Mouse (Mus musculus): Measurements from ENCODE around the gene Rpl34. TPM values are rescaled to one million over a fixed set of nuclear protein-coding genes. Genes with fewer than 3 reads are reported as not detected.

Rpl34 gene
- polyA plus RNA-seq, 1 experiment, result 1,334 TPM

DNA sequence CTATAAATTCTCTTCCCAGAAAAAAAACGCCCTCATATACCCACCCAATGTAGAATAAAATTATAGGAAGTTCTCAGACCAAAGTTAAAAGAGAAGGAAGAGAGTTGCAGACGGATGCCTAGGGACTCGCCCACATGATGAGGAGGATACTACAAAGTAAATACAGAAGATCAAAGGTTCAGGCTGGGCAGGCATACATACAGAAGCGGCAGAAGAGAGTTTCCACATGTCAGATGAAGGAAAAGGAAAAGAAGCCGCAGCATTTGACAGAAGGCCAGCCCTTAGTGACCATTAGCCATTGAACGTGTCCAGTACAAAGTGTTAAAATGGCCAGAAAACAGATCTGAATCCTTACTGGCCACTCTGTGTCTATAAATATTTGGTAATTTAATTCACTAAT, 17.3 kb downstream of the Rpl34 start:
- H3K36me3 ChIP-seq (ENCODE audit: control insufficient read depth, insufficient read depth, low read length), result no peaks in the 10 kb centered on the region
- no peak for DNase-seq
- H3K4me1 ChIP-seq (ENCODE audit: control insufficient read depth, insufficient read depth, low read length), result peaks cover 2% of the 10 kb centered on the region; the same call in 1 of the 2 replicates
- H3K27ac ChIP-seq (ENCODE audit: insufficient read depth, low read depth, low read length), result no peak overlapping the region
- no peaks in the 10 kb centered on the region for H3K27me3 ChIP-seq (replicated peaks; ENCODE audit: control insufficient read depth, insufficient read depth, low read length)
- H3K4me3 ChIP-seq (ENCODE audit: insufficient read depth, low read depth, low read length), result no peak overlapping the region
- 43% methylated on average over 6 of the region's 6 CpGs for WGBS
- TF ChIP-seq CTCF (conservative IDR thresholded peaks at IDR 0.05; ENCODE audit: insufficient read depth, insufficient read length, low read depth, low read length) (no peak), POLR2A (IDR thresholded peaks at IDR 0.05; ENCODE audit: low read depth, low read length) (no peak)

DNA sequence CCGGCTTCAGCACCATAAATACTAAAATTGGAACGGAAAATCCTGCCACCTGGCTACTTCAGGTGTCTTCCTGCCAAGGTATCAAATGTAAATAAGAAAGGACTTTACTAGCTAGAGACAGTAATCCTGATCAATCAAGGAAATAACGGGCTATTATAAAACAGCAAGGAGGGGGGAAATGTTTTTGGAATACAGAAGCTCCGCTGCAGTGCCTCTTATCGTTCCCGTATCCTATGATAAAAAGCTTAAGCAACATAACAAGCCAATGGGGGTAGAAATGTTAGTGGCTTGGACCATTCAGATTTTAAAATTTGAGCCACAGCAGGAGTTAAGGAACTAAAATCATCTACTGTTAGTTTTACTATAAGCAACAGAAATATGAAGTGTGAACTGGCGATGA, 20.1 kb downstream of the Rpl34 start:
- no peaks in the 10 kb centered on the region for H3K36me3 ChIP-seq (ENCODE audit: control insufficient read depth, insufficient read depth, low read length)
- 45% methylated on average over 7 of the region's 7 CpGs for WGBS
- H3K27ac ChIP-seq (ENCODE audit: insufficient read depth, low read depth, low read length), result no peak overlapping the region
- no peak overlapping the region for H3K4me3 ChIP-seq (ENCODE audit: insufficient read depth, low read depth, low read length)
- H3K27me3 ChIP-seq (replicated peaks; ENCODE audit: control insufficient read depth, insufficient read depth, low read length), result no peaks in the 10 kb centered on the region
- TF ChIP-seq POLR2A (IDR thresholded peaks at IDR 0.05; ENCODE audit: low read depth, low read length), result no peak
- TF ChIP-seq CTCF (conservative IDR thresholded peaks at IDR 0.05; ENCODE audit: insufficient read depth, insufficient read length, low read depth, low read length), result no peak
- DNase-seq, result no peak
- H3K4me1 ChIP-seq (ENCODE audit: control insufficient read depth, insufficient read depth, low read length), result peaks cover 8% of the 10 kb centered on the region; the same call in 1 of the 2 replicates

DNA sequence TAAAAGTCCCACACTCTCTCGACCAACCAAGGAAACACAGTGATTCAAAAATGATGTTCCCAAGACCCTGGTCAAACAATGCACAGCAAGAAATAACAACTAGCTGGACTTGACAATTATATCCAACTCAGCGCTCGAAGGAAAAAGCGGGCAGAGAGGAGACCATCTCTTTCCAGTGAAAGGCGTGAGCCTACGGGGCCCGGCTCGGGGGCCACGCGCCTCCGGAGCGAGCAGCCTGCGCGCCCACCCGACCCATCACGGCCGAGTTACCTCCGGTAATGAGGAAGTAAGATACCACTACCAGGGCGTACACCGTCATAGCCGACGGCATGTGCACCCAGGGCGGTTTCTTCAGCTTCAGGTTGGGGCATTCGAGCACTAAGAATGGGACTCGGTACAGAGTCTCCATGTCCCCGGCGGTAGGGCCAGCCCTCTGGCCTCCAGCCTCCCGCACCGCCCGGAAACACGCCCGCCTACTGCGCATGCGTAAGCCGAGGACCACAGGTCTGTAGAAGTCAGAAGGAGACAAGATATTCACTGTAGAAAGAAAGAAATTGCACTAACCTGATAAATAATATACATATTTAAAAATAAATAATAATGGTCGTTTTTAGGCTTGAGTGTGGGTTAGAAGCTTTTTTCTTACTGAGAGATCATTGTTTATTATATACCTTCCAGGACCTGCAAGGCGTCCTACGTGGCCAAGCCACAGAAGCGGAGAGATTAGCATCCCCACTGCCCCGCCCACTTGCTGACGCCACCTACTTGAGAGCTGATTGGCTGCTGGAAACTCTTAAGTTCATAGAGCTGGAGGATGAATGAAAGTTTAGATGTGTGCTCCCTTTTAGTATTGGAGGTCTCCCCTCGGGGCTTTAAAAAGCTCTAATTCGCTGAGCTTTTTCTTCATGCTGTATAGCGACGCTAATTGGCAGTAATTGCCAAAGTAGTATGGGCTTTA, 21.0 kb downstream of the Rpl34 start, which contains the start of gene Ostc:
Ostc (minus strand) TSS at position 478 of the 958 bp plus-strand sequence.
- H3K4me1 ChIP-seq (ENCODE audit: control insufficient read depth, insufficient read depth, low read length), result peaks cover 8% of the 10 kb centered on the region; the same call in 1 of the 2 replicates
- peak within 1 kb of the TSS; percentile 95 for H3K4me3 ChIP-seq (ENCODE audit: insufficient read depth, low read depth, low read length)
- peak; percentile 99 for DNase-seq
- H3K36me3 ChIP-seq (ENCODE audit: control insufficient read depth, insufficient read depth, low read length), result no peaks in the 10 kb centered on the region
- WGBS, result under 1% methylated on average over 45 of the region's 45 CpGs
- H3K27ac ChIP-seq (ENCODE audit: insufficient read depth, low read depth, low read length), result peak within 1 kb of the TSS; percentile 70; the same call in 1 of the 2 replicates
- H3K27me3 ChIP-seq (replicated peaks; ENCODE audit: control insufficient read depth, insufficient read depth, low read length), result no peaks in the 10 kb centered on the region
- TF ChIP-seq POLR2A (IDR thresholded peaks at IDR 0.05; ENCODE audit: low read depth, low read length) (peak; percentile 72), CTCF (conservative IDR thresholded peaks at IDR 0.05; ENCODE audit: insufficient read depth, insufficient read length, low read depth, low read length) (no peak)

DNA sequence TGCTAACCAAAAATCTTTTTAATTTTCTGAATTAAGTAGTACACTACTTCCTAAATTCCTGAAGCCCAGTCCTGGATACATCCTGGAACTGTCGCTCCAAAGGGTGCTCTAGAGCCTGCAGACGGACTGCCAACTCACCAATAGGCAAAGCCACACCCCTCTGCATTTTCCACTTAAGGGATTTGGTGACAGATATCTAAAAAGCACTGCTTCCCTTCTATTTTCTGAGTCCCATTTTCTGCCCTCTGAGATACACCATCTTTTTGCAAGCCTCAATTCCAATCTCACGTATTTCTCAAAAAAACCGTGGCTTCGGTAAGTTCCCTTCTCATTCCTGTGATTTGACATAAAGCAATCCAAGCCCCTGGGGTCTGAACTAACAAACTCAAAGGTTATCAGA, 21.7 kb downstream of the Rpl34 start:
- Histone ChIP-seq H3K4me3 (ENCODE audit: insufficient read depth, low read depth, low read length) (peak overlapping the region; percentile 95), H3K27ac (ENCODE audit: insufficient read depth, low read depth, low read length) (0 out of 2 replicates have a peak overlapping the region, but pooled peaks have one; percentile 70), H3K36me3 (ENCODE audit: control insufficient read depth, insufficient read depth, low read length) (no peaks in the 10 kb centered on the region), H3K4me1 (ENCODE audit: control insufficient read depth, insufficient read depth, low read length) (peaks cover 8% of the 10 kb centered on the region; the same call in 1 of the 2 replicates), H3K27me3 (replicated peaks; ENCODE audit: control insufficient read depth, insufficient read depth, low read length) (no peaks in the 10 kb centered on the region)
- TF ChIP-seq POLR2A (IDR thresholded peaks at IDR 0.05; ENCODE audit: low read depth, low read length) (no peak), CTCF (conservative IDR thresholded peaks at IDR 0.05; ENCODE audit: insufficient read depth, insufficient read length, low read depth, low read length) (no peak)
- DNase-seq, result peak; percentile 47
- 0% methylated on average over 5 of the region's 5 CpGs for WGBS

DNA sequence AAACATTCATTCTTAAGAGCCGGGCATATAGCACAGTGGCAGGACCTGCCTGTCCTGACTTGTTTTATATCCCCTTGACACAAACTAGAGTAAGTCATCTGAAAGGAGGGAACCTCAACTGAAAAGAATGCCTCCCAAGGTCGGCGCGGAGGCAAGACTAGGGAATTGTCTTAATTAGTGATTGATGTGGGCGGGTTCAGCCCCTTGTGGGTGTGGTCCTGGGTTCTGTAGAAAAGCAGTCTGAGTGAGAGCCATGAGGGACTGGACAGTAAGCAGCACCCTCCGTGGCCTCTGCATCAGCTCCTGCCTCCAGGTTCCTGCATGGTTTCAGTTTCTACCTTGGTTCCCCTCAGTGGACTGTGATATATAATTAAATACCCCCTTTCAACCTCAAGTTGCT, 27.9 kb downstream of the Rpl34 start:
- Histone ChIP-seq H3K27me3 (replicated peaks; ENCODE audit: control insufficient read depth, insufficient read depth, low read length) (no peaks in the 10 kb centered on the region), H3K27ac (ENCODE audit: insufficient read depth, low read depth, low read length) (no peak overlapping the region), H3K4me1 (ENCODE audit: control insufficient read depth, insufficient read depth, low read length) (no peaks in the 10 kb centered on the region), H3K4me3 (ENCODE audit: insufficient read depth, low read depth, low read length) (no peak overlapping the region), H3K36me3 (ENCODE audit: control insufficient read depth, insufficient read depth, low read length) (peaks cover 2% of the 10 kb centered on the region)
- DNase-seq, result no peak
- WGBS, result 69% methylated on average over 6 of the region's 6 CpGs
- TF ChIP-seq CTCF (conservative IDR thresholded peaks at IDR 0.05; ENCODE audit: insufficient read depth, insufficient read length, low read depth, low read length), result no peak

DNA sequence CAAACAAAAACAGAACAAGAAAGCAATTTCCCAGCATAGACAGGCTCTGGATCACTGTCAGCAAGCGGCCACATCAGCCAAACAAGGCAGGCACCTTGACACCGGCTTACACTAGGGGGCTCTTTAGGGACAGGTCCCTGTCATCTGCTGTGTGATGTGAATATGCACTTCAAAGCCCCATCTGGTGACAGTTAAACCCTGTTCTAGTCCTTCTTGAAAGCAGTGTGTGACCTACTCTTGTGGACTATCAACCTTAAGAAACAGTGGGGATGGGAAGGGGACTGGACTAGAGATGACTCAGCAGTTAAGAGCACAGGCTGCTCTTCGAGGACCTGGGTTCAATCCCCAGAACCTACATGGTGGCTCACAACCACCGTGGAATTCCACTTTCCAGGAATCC, 32.6 kb downstream of the Rpl34 start:
- Histone ChIP-seq H3K4me3 (ENCODE audit: insufficient read depth, low read depth, low read length) (no peak overlapping the region), H3K4me1 (ENCODE audit: control insufficient read depth, insufficient read depth, low read length) (no peaks in the 10 kb centered on the region), H3K27ac (ENCODE audit: insufficient read depth, low read depth, low read length) (no peak overlapping the region), H3K27me3 (replicated peaks; ENCODE audit: control insufficient read depth, insufficient read depth, low read length) (no peaks in the 10 kb centered on the region), H3K36me3 (ENCODE audit: control insufficient read depth, insufficient read depth, low read length) (no peaks in the 10 kb centered on the region; the same call in 1 of the 2 replicates)
- WGBS, result 70% methylated on average over 4 of the region's 4 CpGs
- no peak for DNase-seq
- no peak for TF ChIP-seq POLR2A (IDR thresholded peaks at IDR 0.05; ENCODE audit: low read depth, low read length)
- TF ChIP-seq CTCF (conservative IDR thresholded peaks at IDR 0.05; ENCODE audit: insufficient read depth, insufficient read length, low read depth, low read length), result no peak

DNA sequence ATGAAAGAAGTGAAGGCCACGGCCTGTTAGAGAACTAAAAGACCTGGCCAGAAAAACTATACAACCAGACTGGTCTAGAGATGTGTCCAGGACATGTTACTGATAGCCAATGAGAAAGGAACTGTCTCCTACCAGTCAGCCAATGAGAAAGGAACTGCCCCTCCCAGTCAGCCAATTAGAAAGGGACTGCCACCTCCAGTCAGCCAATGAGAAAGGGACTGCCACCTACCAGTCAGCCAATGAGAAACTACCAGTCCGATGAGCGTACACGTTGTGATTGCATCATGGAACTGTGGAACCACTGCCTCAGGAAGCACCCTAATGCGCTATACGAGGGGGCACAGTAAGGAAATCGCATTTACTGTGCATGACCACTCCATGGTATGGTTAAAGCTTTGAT, 35.5 kb downstream of the Rpl34 start:
- Histone ChIP-seq H3K4me3 (ENCODE audit: insufficient read depth, low read depth, low read length) (no peak overlapping the region), H3K27ac (ENCODE audit: insufficient read depth, low read depth, low read length) (no peak overlapping the region), H3K4me1 (ENCODE audit: control insufficient read depth, insufficient read depth, low read length) (no peaks in the 10 kb centered on the region; the same call in 1 of the 2 replicates), H3K27me3 (replicated peaks; ENCODE audit: control insufficient read depth, insufficient read depth, low read length) (no peaks in the 10 kb centered on the region), H3K36me3 (ENCODE audit: control insufficient read depth, insufficient read depth, low read length) (no peaks in the 10 kb centered on the region; the same call in 1 of the 2 replicates)
- TF ChIP-seq CTCF (conservative IDR thresholded peaks at IDR 0.05; ENCODE audit: insufficient read depth, insufficient read length, low read depth, low read length) (no peak), POLR2A (IDR thresholded peaks at IDR 0.05; ENCODE audit: low read depth, low read length) (no peak)
- no peak for DNase-seq
- 94% methylated on average over 7 of the region's 7 CpGs for WGBS
